Mouse (Mus musculus): ENCODE results near the gene Hist1h4j. TPM values are rescaled to one million over a fixed set of nuclear protein-coding genes. Genes with fewer than 3 reads are reported as not detected.
A peak's percentile ranks its signal among the peaks of the same experiment; 100 is the strongest.
"Not testable (repeated sequence)": the region's sequence is repeated elsewhere in the genome, so short reads cannot be mapped to it uniquely, and the experiment has no call there.

Gene Hist1h4j
- polyA plus RNA-seq, 1 experiment from 2014 or later, result 1.2 TPM

GRCm38 (mm10) chr13:21715864-21716539 is 18.9 kb upstream of the Hist1h4j start, which contains the start of the genes Hist1h2bl and Hist1h2ai:
TSS of gene Hist1h2bl (minus strand) at chr13:21716143.
TSS of gene Hist1h2ai (plus strand) at chr13:21716422.
- peak; percentile 99 for DNase-seq (ENCODE audit: low spot score)
- 0% methylated on average over 23 of the region's 50 CpGs for WGBS
- ATAC-seq (ENCODE audit: low read depth), result peak; percentile 92

DNA sequence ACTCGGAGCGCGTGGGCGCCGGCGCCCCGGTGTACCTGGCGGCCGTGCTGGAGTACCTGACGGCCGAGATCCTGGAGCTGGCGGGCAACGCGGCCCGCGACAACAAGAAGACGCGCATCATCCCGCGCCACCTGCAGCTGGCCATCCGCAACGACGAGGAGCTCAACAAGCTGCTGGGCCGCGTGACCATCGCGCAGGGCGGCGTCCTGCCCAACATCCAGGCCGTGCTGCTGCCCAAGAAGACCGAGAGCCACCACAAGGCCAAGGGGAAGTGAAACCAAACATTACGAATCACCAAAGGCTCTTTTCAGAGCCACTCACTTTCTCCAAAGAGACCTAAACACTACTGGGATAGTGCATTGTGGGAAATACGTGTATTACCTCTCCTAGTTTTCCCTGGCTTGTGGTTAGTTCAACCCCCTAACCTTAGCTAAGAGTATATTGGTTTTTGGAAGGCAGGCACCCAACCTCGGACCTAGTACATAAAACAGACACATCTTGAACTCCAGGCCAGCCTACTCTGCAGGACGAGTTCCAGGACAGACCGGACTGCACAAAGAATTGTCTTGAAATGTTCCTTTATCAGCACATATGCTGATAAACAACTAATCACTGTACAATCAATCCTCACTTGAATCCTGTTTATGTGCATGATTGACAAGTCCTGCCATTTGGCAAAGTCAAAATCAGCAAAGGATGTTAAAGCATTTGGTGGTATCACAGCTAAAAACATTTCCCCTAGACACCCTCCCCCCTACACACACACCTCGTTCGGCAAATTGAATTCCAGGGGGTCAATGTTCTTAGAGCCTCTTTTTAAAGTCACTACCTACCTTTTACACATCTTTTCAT is 18.1 kb upstream of the Hist1h4j start:
- H3K27ac ChIP-seq (replicated peaks; ENCODE audit: low read depth, low read length), result peak overlapping the region; percentile 93
- H3K9ac ChIP-seq (ENCODE audit: low read depth, low read length), result peak overlapping the region; percentile 69
- not testable (repeated sequence) for H3K36me3 ChIP-seq (ENCODE audit: control insufficient read depth, insufficient read depth, low read length); H3K9me3 ChIP-seq (ENCODE audit: control insufficient read depth, low read length); H3K27me3 ChIP-seq (replicated peaks; ENCODE audit: control insufficient read depth, insufficient read depth, low read length)
- peak overlapping the region; percentile 48 for H3K4me3 ChIP-seq (ENCODE audit: low read depth, low read length)
- DNase-seq (ENCODE audit: low spot score) (peak; percentile 61), ATAC-seq (ENCODE audit: low read depth) (peak; percentile 4; the same call in 1 of the 2 replicates)
- 0% methylated on average over 8 of the region's 38 CpGs for WGBS
- H3K4me1 ChIP-seq (ENCODE audit: control insufficient read depth, insufficient read depth, low read length), result peaks cover 25% of the 10 kb centered on the region
- peak overlapping the region; percentile 75 for H3K4me2 ChIP-seq (ENCODE audit: low read depth, low read length)

More at GRCm38 (mm10) chr13:21715864-21716539, 18.9 kb upstream of the Hist1h4j start, which contains the start of the genes Hist1h2bl and Hist1h2ai:
- Histone ChIP-seq H3K27ac (replicated peaks; ENCODE audit: low read depth, low read length) (peak within 1 kb of the TSS; percentile 93), H3K4me1 (ENCODE audit: control insufficient read depth, insufficient read depth, low read length) (peaks cover 23% of the 10 kb centered on the region), H3K4me3 (ENCODE audit: low read depth, low read length) (peak within 1 kb of the TSS; percentile 48), H3K4me2 (ENCODE audit: low read depth, low read length) (peak within 1 kb of the TSS; percentile 75), H3K9ac (ENCODE audit: low read depth, low read length) (peak within 1 kb of the TSS; percentile 72)
- not testable (repeated sequence) for H3K36me3 ChIP-seq (ENCODE audit: control insufficient read depth, insufficient read depth, low read length); H3K9me3 ChIP-seq (ENCODE audit: control insufficient read depth, low read length); H3K27me3 ChIP-seq (replicated peaks; ENCODE audit: control insufficient read depth, insufficient read depth, low read length)

- not testable (repeated sequence) for H3K36me3 ChIP-seq (ENCODE audit: control insufficient read depth, insufficient read depth, low read length); H3K27me3 ChIP-seq (replicated peaks; ENCODE audit: control insufficient read depth, insufficient read depth, low read length); H3K9me3 ChIP-seq (ENCODE audit: control insufficient read depth, low read length)
- H3K4me3 ChIP-seq (ENCODE audit: low read depth, low read length), result peak within 1 kb of the TSS; percentile 48
- peak within 1 kb of the TSS; percentile 93 for H3K27ac ChIP-seq (replicated peaks; ENCODE audit: low read depth, low read length)
- WGBS, result under 1% methylated on average over 20 of the region's 56 CpGs
- ATAC-seq (ENCODE audit: low read depth) (peak; percentile 42), DNase-seq (ENCODE audit: low spot score) (peak; percentile 97)
- peaks cover 27% of the 10 kb centered on the region for H3K4me1 ChIP-seq (ENCODE audit: control insufficient read depth, insufficient read depth, low read length)
- peak within 1 kb of the TSS; percentile 75 for H3K4me2 ChIP-seq (ENCODE audit: low read depth, low read length)
- peak within 1 kb of the TSS; percentile 73 for H3K9ac ChIP-seq (ENCODE audit: low read depth, low read length)
Observed at GRCm38 (mm10) chr13:21717397-21718357, 17.2 kb upstream of the Hist1h4j start, which contains the start of gene Hist1h3h. TSS of gene Hist1h3h (plus strand) at chr13:21717659.

DNA sequence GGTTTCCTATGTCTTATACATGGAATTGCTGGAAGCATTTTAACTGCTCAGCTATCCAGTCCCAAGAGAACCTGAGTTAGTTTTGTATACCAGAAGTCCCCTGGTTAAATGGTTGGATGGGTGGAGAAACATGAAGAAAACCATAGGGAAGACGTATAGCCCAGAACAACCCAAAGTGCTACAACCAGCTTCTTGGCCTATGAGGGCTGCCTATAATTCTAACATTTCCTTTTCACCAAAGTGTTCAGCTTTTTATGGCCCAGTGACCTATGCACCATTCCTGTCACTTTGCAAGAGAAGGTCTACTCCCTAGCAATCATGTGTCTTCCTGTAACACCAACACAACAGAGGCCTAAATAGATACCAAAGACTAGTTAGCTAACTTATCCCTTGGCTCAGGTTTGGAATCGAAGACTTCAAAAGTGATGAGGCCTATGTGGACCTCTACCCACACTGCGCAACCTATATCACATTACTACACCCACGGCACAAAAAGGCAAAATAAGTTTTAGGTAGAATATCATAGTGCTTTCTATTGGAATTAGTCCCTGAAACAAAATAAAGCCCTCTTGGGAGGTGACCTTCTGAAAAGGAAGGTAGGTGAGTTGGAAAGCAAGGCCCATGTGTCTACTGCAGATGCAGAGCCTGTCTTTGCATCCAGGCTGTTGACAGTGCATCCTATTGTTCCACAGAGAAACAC is 16.3 kb upstream of the Hist1h4j start:
- 42% methylated on average over 4 of the region's 4 CpGs for WGBS
- no peaks in the 10 kb centered on the region for H3K36me3 ChIP-seq (ENCODE audit: control insufficient read depth, insufficient read depth, low read length)
- peak overlapping the region; percentile 66 for H3K4me2 ChIP-seq (ENCODE audit: low read depth, low read length)
- peak overlapping the region; percentile 90 for H3K27ac ChIP-seq (replicated peaks; ENCODE audit: low read depth, low read length)
- H3K9me3 ChIP-seq (ENCODE audit: control insufficient read depth, low read length), result no peaks in the 10 kb centered on the region
- peak overlapping the region; percentile 73 for H3K9ac ChIP-seq (ENCODE audit: low read depth, low read length)
- H3K4me3 ChIP-seq (ENCODE audit: low read depth, low read length), result peak overlapping the region; percentile 48
- DNase-seq (ENCODE audit: low spot score), result no peak
- no peaks in the 10 kb centered on the region for H3K27me3 ChIP-seq (replicated peaks; ENCODE audit: control insufficient read depth, insufficient read depth, low read length)
- peaks cover 28% of the 10 kb centered on the region for H3K4me1 ChIP-seq (ENCODE audit: control insufficient read depth, insufficient read depth, low read length)
- no peak for ATAC-seq (ENCODE audit: low read depth)

GRCm38 (mm10) chr13:21721107-21721756 is 13.6 kb upstream of the Hist1h4j start:
- not testable (repeated sequence) for H3K9me3 ChIP-seq (ENCODE audit: control insufficient read depth, low read length); H3K36me3 ChIP-seq (ENCODE audit: control insufficient read depth, insufficient read depth, low read length); H3K27me3 ChIP-seq (replicated peaks; ENCODE audit: control insufficient read depth, insufficient read depth, low read length); DNase-seq (ENCODE audit: low spot score)
- Histone ChIP-seq H3K27ac (replicated peaks; ENCODE audit: low read depth, low read length) (peak overlapping the region; percentile 88), H3K4me2 (ENCODE audit: low read depth, low read length) (peak overlapping the region; percentile 52), H3K4me3 (ENCODE audit: low read depth, low read length) (peak overlapping the region; percentile 42), H3K4me1 (ENCODE audit: control insufficient read depth, insufficient read depth, low read length) (peaks cover 21% of the 10 kb centered on the region), H3K9ac (ENCODE audit: low read depth, low read length) (peak overlapping the region; percentile 60)
- peak; percentile 2; the same call in 1 of the 2 replicates for ATAC-seq (ENCODE audit: low read depth)
- 3% methylated on average over 15 of the region's 44 CpGs for WGBS

DNA sequence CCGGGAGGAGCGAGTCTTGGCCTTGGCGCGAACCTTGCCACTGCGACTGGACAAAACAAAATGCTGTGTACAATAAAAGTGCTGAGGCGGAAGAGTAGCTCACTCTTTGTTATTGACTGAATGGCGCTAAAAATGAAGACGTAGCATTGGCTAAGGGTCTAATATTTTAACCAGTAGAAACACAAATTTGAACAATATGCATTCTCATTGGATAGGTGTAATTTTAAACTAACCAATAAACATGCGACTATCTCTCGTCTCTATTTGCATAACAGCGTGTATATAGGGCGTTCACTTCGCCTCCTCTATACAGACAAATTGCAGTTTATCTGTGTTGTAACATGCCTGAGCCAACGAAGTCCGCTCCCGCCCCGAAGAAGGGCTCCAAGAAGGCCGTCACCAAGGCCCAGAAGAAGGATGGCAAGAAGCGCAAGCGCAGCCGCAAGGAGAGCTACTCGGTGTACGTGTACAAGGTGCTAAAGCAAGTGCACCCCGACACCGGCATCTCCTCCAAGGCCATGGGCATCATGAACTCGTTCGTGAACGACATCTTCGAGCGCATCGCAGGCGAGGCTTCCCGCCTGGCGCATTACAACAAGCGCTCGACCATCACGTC is 13.0 kb upstream of the Hist1h4j start, which contains the start of gene Hist1h2bm:
Hist1h2bm (plus strand) TSS at position 288 of the 616 bp plus-strand sequence.
- not testable (repeated sequence) for H3K9me3 ChIP-seq (ENCODE audit: control insufficient read depth, low read length); H3K36me3 ChIP-seq (ENCODE audit: control insufficient read depth, insufficient read depth, low read length); H3K27me3 ChIP-seq (replicated peaks; ENCODE audit: control insufficient read depth, insufficient read depth, low read length)
- WGBS, result under 1% methylated on average over 19 of the region's 37 CpGs
- DNase-seq (ENCODE audit: low spot score) (peak; percentile 98), ATAC-seq (ENCODE audit: low read depth) (peak; percentile 97)
- peak within 1 kb of the TSS; percentile 88 for H3K27ac ChIP-seq (replicated peaks; ENCODE audit: low read depth, low read length)
- peak within 1 kb of the TSS; percentile 62 for H3K9ac ChIP-seq (ENCODE audit: low read depth, low read length)
- peak within 1 kb of the TSS; percentile 52 for H3K4me2 ChIP-seq (ENCODE audit: low read depth, low read length)
- H3K4me3 ChIP-seq (ENCODE audit: low read depth, low read length), result peak within 1 kb of the TSS; percentile 42
- H3K4me1 ChIP-seq (ENCODE audit: control insufficient read depth, insufficient read depth, low read length), result peaks cover 20% of the 10 kb centered on the region

DNA sequence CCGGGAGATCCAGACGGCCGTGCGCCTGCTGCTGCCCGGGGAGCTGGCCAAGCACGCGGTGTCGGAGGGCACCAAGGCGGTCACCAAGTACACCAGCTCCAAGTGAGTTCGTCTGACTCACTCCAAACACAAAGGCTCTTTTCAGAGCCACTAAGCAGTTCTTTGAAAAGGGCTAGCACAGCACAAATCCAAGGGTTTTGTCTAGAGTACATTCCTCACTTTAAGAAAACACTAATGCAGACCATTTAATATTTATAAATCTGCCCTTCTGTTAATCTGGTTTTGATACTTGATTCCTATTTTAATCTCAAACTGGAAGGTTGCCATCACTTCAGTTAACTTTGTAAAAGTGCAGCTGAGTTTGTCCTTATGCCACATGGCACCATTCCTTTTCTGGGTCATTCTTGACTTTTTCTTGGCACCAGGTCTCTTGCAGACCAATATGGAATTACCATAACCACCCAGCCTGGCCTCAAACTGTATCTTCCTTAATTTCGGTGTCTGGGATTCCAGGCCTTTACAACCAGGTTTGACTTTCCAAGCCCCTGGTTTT is 12.4 kb upstream of the Hist1h4j start:
- H3K4me3 ChIP-seq (ENCODE audit: low read depth, low read length), result peak overlapping the region; percentile 42
- H3K27ac ChIP-seq (replicated peaks; ENCODE audit: low read depth, low read length), result peak overlapping the region; percentile 86
- H3K4me1 ChIP-seq (ENCODE audit: control insufficient read depth, insufficient read depth, low read length), result peaks cover 19% of the 10 kb centered on the region
- ATAC-seq (ENCODE audit: low read depth), result no peak; the same call in 1 of the 2 replicates
- peak overlapping the region; percentile 62 for H3K9ac ChIP-seq (ENCODE audit: low read depth, low read length)
- H3K36me3 ChIP-seq (ENCODE audit: control insufficient read depth, insufficient read depth, low read length), result no peaks in the 10 kb centered on the region
- DNase-seq (ENCODE audit: low spot score), result peak; percentile 64
- peak overlapping the region; percentile 52 for H3K4me2 ChIP-seq (ENCODE audit: low read depth, low read length)
- H3K27me3 ChIP-seq (replicated peaks; ENCODE audit: control insufficient read depth, insufficient read depth, low read length), result no peaks in the 10 kb centered on the region
- WGBS, result 5% methylated on average over 4 of the region's 11 CpGs
- no peaks in the 10 kb centered on the region for H3K9me3 ChIP-seq (ENCODE audit: control insufficient read depth, low read length)
